Mouse (Mus musculus) C2C12 (cell line): ENCODE measurements around the gene Slc22a8.

Source experiments
- CTCF ChIP-seq: IDR thresholded peaks from one replicate; pipeline ENCODE4 v1.5.1; 2011; ENCODE audit not compliant: control insufficient read depth, insufficient read depth, insufficient read length
- MAX ChIP-seq: IDR thresholded peaks from one replicate; pipeline ENCODE4 v1.6.1; 2011; ENCODE audit warnings: mild to moderate bottlenecking, control low read depth
- MYOD1 ChIP-seq: IDR thresholded peaks from one replicate; pipeline ENCODE4 v1.6.1; 2011; ENCODE audit warnings: low read depth; ENCODE audit not compliant: control insufficient read depth, insufficient read length
- MYOG ChIP-seq: IDR thresholded peaks from one replicate; pipeline ENCODE4 v1.6.1; 2011; ENCODE audit not compliant: control insufficient read depth, insufficient read length; ENCODE audit errors: extremely low read depth
- USF1 ChIP-seq: IDR thresholded peaks from one replicate; pipeline ENCODE4 v1.6.1; 2011; ENCODE audit warnings: low read depth, mild to moderate bottlenecking, control low read depth, moderate library complexity

DNA sequence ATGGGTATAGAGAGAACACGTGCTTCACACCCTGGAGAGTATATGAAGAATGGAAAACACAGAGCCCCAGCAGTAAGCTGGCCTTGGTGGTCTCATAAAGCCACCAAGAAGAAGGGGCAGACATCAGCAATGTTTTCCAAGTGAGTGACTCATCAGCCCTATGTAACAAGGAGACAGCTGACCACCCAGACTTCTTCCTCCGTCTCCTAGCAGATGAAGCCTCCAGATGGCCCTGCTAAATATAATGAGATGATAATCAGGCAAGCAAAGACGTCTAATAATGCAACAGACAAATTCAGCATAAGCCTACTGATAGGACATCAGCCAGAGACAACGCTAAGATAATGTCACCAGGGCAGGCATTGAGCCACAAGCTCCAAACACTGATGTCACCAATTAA, 25.1 kb upstream of the Slc22a8 start:
- no peak for TF ChIP-seq CTCF
- TF ChIP-seq MYOD1 = no peak
- no peak for TF ChIP-seq MAX
- no peak for TF ChIP-seq MYOG
- no peak for TF ChIP-seq USF1
